Mouse (Mus musculus) forebrain, embryonic 10.5 days (tissue): ENCODE measurements around the gene Magi1. TPM values are rescaled to one million over a fixed set of nuclear protein-coding genes. Genes with fewer than 3 reads are reported as not detected.

Experiments used
- DNase-seq: peaks from one replicate; pipeline ENCODE4 v3.0.0-alpha.2; 2017; ENCODE audit warnings: low spot score; ENCODE audit errors: extremely low spot score
- H3K27ac ChIP-seq: fragments of 300-500 bp; sonication (generic); 2 replicates; pipeline ENCODE4 v1.5.1; 2016; ENCODE audit warnings: mild to moderate bottlenecking
- H3K27me3 ChIP-seq: fragments of 300-500 bp; sonication (generic); 2 replicates; pipeline ENCODE4 v1.6.1; 2016; ENCODE audit warnings: mild to moderate bottlenecking; ENCODE audit not compliant: poor library complexity, severe bottlenecking
- H3K36me3 ChIP-seq: fragments of 300-500 bp; sonication (generic); replicated peaks from 2 replicates; pipeline ENCODE4 v1.6.1; 2016; ENCODE audit warnings: mild to moderate bottlenecking, moderate library complexity
- H3K4me1 ChIP-seq: fragments of 300-500 bp; sonication (generic); 2 replicates; pipeline ENCODE4 v1.6.1; 2016
- H3K4me3 ChIP-seq: fragments of 300-500 bp; sonication (generic); 2 replicates; pipeline ENCODE4 v1.5.1; 2016; ENCODE audit warnings: mild to moderate bottlenecking, moderate library complexity
- H3K9me3 ChIP-seq: fragments of 300-500 bp; sonication (generic); 2 replicates; pipeline ENCODE4 v1.6.1; 2016; ENCODE audit warnings: mild to moderate bottlenecking, moderate library complexity
- WGBS: fragments of 180-500 bp; shearing (Covaris S2); methylation state at CpG from one replicate; pipeline ENCODE4 v1.1.7; 2016; 5-methylcytosine and 5-hydroxymethylcytosine counted together
- polyA plus RNA-seq: library from polyadenylated mRNA; unstranded; fragments of >200 nt; fragmentation: Nextera tagmentation; extraction: Ambion mirVana; gene quantifications from 2 replicates; pipeline ENCODE4 v1.2.1, GENCODE M21; 2016

Magi1 gene
- polyA plus RNA-seq, 1 experiment from 2014 or later: 31.0 TPM

- Histone ChIP-seq H3K27ac (no peak overlapping the region), H3K4me3 (peak overlapping the region; percentile 35; the same call in 1 of the 2 replicates), H3K36me3 (peaks cover 3% of the 10 kb centered on the region; the same call in 1 of the 2 replicates), H3K4me1 (peaks cover 48% of the 10 kb centered on the region), H3K27me3 (peaks cover 39% of the 10 kb centered on the region), H3K9me3 (no peaks in the 10 kb centered on the region)
- WGBS: 31% methylated on average over 7 of the region's 7 CpGs
- DNase-seq: no peak
Observed at GRCm38 (mm10) chr6:93717826-93718375, 565.8 kb downstream of the Magi1 start.

GRCm38 (mm10) chr6:93716686-93717625 is 566.8 kb downstream of the Magi1 start:
- WGBS: 4% methylated on average over 24 of the region's 24 CpGs
- Histone ChIP-seq H3K27me3 (peaks cover 39% of the 10 kb centered on the region), H3K4me3 (peak overlapping the region; percentile 35)

GRCm38 (mm10) chr6:93715181-93716180 is 568.2 kb downstream of the Magi1 start:
- Histone ChIP-seq H3K4me3 (peak overlapping the region; percentile 35), H3K27ac (no peak overlapping the region)
- DNase-seq: no peak

More at GRCm38 (mm10) chr6:93716686-93717625, 566.8 kb downstream of the Magi1 start:
- Histone ChIP-seq H3K27ac (no peak overlapping the region), H3K36me3 (peaks cover 3% of the 10 kb centered on the region; the same call in 1 of the 2 replicates), H3K9me3 (no peaks in the 10 kb centered on the region), H3K4me1 (peaks cover 48% of the 10 kb centered on the region)
- DNase-seq: no peak

GRCm38 (mm10) chr6:93704350-93704749 is 579.4 kb downstream of the Magi1 start:
- no peaks in the 10 kb centered on the region for H3K9me3 ChIP-seq
- WGBS: 79% methylated on average over 5 of the region's 5 CpGs
- no peaks in the 10 kb centered on the region for H3K27me3 ChIP-seq
- H3K4me1 ChIP-seq: peaks cover 8% of the 10 kb centered on the region; the same call in 1 of the 2 replicates
- H3K27ac ChIP-seq: no peak overlapping the region
- H3K4me3 ChIP-seq: no peak overlapping the region
- no peak for DNase-seq
- H3K36me3 ChIP-seq: peaks cover 45% of the 10 kb centered on the region

More at GRCm38 (mm10) chr6:93715181-93716180, 568.2 kb downstream of the Magi1 start:
- Histone ChIP-seq H3K9me3 (no peaks in the 10 kb centered on the region), H3K4me1 (peaks cover 48% of the 10 kb centered on the region), H3K36me3 (peaks cover 3% of the 10 kb centered on the region; the same call in 1 of the 2 replicates), H3K27me3 (peaks cover 39% of the 10 kb centered on the region)
- WGBS: 32% methylated on average over 24 of the region's 24 CpGs

- WGBS: 91% methylated on average over 13 of the region's 13 CpGs
- peaks cover 71% of the 10 kb centered on the region for H3K36me3 ChIP-seq
Observed at GRCm38 (mm10) chr6:93699436-93699835, 584.3 kb downstream of the Magi1 start.

GRCm38 (mm10) chr6:93697956-93698355 is 585.8 kb downstream of the Magi1 start:
- H3K36me3 ChIP-seq: peaks cover 80% of the 10 kb centered on the region
- peaks cover 8% of the 10 kb centered on the region; the same call in 1 of the 2 replicates for H3K4me1 ChIP-seq
- H3K4me3 ChIP-seq: no peak overlapping the region
- no peak overlapping the region for H3K27ac ChIP-seq
- WGBS: 94% methylated on average over 5 of the region's 5 CpGs
- no peak for DNase-seq
- no peaks in the 10 kb centered on the region for H3K9me3 ChIP-seq
- H3K27me3 ChIP-seq: no peaks in the 10 kb centered on the region

More at GRCm38 (mm10) chr6:93699436-93699835, 584.3 kb downstream of the Magi1 start:
- Histone ChIP-seq H3K4me3 (no peak overlapping the region), H3K27me3 (no peaks in the 10 kb centered on the region), H3K27ac (no peak overlapping the region), H3K4me1 (peaks cover 8% of the 10 kb centered on the region; the same call in 1 of the 2 replicates), H3K9me3 (no peaks in the 10 kb centered on the region)
- no peak for DNase-seq

- H3K36me3 ChIP-seq: peaks cover 62% of the 10 kb centered on the region
- WGBS: 77% methylated on average over 17 of the region's 17 CpGs
- H3K9me3 ChIP-seq: no peaks in the 10 kb centered on the region
- no peak for DNase-seq
- peaks cover 18% of the 10 kb centered on the region for H3K27me3 ChIP-seq
- peaks cover 14% of the 10 kb centered on the region for H3K4me1 ChIP-seq
- no peak overlapping the region for H3K27ac ChIP-seq
- no peak overlapping the region for H3K4me3 ChIP-seq
Observed at GRCm38 (mm10) chr6:93678766-93679165, 605.0 kb downstream of the Magi1 start.

- H3K27ac ChIP-seq: no peak overlapping the region
- no peak for DNase-seq
- no peak overlapping the region for H3K4me3 ChIP-seq
- H3K36me3 ChIP-seq: no peaks in the 10 kb centered on the region
- peaks cover 7% of the 10 kb centered on the region for H3K4me1 ChIP-seq
- H3K9me3 ChIP-seq: no peaks in the 10 kb centered on the region
- whole genome bisulfite sequencing: 59% methylated on average over 2 of the region's 2 CpGs
- no peaks in the 10 kb centered on the region for H3K27me3 ChIP-seq
Observed at GRCm38 (mm10) chr6:93666731-93667130, 617.0 kb downstream of the Magi1 start.

- Histone ChIP-seq H3K27me3 (no peaks in the 10 kb centered on the region), H3K36me3 (no peaks in the 10 kb centered on the region), H3K9me3 (no peaks in the 10 kb centered on the region), H3K4me3 (no peak overlapping the region), H3K27ac (no peak overlapping the region), H3K4me1 (peaks cover 11% of the 10 kb centered on the region)
- DNase-seq: no peak
- 95% methylated on average over 12 of the region's 12 CpGs for WGBS
Observed at GRCm38 (mm10) chr6:93665056-93665805, 618.5 kb downstream of the Magi1 start.

GRCm38 (mm10) chr6:93661139-93661538 is 622.6 kb downstream of the Magi1 start:
- DNase-seq: no peak
- H3K36me3 ChIP-seq: no peaks in the 10 kb centered on the region
- H3K27me3 ChIP-seq: no peaks in the 10 kb centered on the region
- H3K4me1 ChIP-seq: peaks cover 18% of the 10 kb centered on the region
- no peak overlapping the region for H3K27ac ChIP-seq
- no peaks in the 10 kb centered on the region for H3K9me3 ChIP-seq
- no peak overlapping the region for H3K4me3 ChIP-seq
- WGBS: 49% methylated on average over 1 of the region's 1 CpGs

- H3K27me3 ChIP-seq: no peaks in the 10 kb centered on the region
- no peaks in the 10 kb centered on the region for H3K9me3 ChIP-seq
- no peaks in the 10 kb centered on the region for H3K36me3 ChIP-seq
- WGBS: 68% methylated on average over 8 of the region's 8 CpGs
- peaks cover 18% of the 10 kb centered on the region for H3K4me1 ChIP-seq
- H3K4me3 ChIP-seq: no peak overlapping the region
- no peak for DNase-seq
- H3K27ac ChIP-seq: no peak overlapping the region
Observed at GRCm38 (mm10) chr6:93659534-93659933, 624.2 kb downstream of the Magi1 start.
